Mouse (Mus musculus) kidney, postnatal 25 days (tissue): ENCODE data around the gene Armh3.
A peak's percentile ranks its signal among the peaks of the same experiment; 100 is the strongest.

Experiments
- DNase-seq, 2 experiments: peaks; one replicate each; pipeline ENCODE4 v3.0.0; 2021; ENCODE audit warnings: mixed read lengths in 2 of 2

Armh3 gene

GRCm38 (mm10) chr19:45783933-45784576 lies 214.2 kb downstream of the Armh3 start:
- DNase-seq, result no peak

GRCm38 (mm10) chr19:45783181-45783932 lies 214.9 kb downstream of the Armh3 start, which contains the start of gene Mgea5:
TSS of gene Mgea5 (minus strand) at chr19:45783837.
- DNase-seq, result peak; percentile 98 to 99

GRCm38 (mm10) chr19:45782315-45783001 lies 215.8 kb downstream of the Armh3 start:
- DNase-seq, result peak; percentile 87 to 92

GRCm38 (mm10) chr19:45781676-45782075 lies 216.6 kb downstream of the Armh3 start:
- no peak for DNase-seq

GRCm38 (mm10) chr19:45780350-45780915 lies 217.9 kb downstream of the Armh3 start:
- DNase-seq, result no peak

- no peak for DNase-seq
Measured at GRCm38 (mm10) chr19:45775486-45775885, 222.8 kb downstream of the Armh3 start.

- no peak for DNase-seq
Measured at GRCm38 (mm10) chr19:45771501-45771900, 226.8 kb downstream of the Armh3 start.
